Mouse (Mus musculus) frontal cortex, postnatal 14 days (tissue): ENCODE data around the gene Alox5ap.

Experiments
- DNase-seq, 2 experiments: peaks; one replicate each; pipeline ENCODE4 v3.0.0; 2022; ENCODE audit warnings: low spot score in 2 of 2

The Alox5ap gene

DNA sequence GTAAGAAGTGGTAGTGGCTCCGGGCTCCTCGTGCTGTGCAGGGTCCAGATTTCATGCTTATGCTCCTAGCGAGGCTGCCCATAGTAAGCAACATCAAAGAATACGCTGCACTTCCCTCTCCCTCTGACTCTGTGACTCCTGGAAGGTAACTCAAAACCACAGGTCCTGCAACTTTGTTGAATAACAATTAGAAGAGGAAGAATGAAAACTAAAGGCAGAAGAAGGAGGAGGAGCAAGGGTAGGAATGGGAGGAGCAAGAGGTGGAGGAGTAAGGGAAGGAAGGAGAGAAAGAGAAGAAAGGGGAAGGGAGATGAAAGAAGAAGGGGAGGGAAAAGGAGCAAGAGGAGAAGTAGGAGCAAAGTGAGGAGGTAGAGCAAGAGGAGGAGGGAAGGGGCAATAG, at the start of gene Alox5ap:
Gene Alox5ap (plus strand): TSS at position 363 of the 400 bp plus-strand sequence.
- no peak for DNase-seq

DNA sequence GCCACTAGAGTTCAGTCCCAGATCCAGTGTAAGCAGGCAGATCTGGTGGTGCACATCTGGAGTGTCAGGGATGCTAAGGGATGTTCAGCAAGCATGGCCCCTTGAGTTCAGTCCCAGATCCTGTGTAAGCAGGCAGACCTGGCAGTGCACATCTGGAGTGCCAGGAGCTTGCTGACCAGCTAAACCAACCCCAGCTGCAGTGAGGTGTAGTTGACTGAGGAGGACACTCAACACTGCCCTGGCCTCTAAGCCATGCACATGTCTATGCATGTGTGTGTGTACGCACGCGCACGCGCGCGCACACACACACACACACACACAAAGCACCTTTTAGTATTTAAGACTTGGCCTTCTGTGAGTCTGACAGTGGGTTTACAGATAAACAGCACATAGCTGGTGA, 49.0 kb upstream of the Alox5ap start:
- no peak for DNase-seq

DNA sequence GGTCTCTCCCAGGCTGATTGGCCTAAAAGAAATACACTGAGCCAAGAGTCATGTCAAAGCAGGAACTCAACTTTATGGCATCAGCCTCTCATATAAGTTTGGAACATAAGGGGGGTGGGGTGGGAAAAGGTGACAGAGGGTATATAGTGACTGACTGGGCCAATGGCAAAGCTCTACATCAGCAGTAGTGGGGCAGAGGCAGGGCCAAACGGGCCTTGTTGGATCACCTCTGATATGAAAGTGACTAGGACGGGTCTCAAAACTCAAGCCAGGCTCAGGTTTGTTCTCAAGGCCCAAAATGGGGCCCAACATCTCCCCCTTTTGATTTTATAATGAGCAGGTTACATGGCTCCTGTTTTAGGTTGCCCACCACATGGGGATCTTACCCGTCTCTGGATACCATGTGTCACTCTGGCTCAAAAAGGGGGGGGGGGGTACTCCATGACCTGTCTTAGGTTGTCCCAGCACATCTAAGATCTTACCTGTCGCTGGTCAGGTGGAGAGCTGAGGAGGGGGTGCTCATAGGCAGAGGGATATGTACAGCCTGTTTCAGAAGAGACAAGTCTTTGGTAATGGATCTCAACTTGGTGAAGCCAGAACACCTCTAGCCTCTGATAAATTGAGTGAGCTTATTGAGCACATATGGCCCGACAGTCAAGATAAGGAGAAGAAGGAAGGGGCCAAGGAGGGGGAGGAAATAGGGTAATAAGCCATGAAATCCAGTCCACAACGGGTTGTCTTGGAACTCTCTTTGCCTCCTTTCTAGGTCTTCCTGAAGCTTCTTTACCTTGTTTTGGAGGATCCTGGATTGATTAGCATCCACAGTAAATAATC, 46.8 kb upstream of the Alox5ap start:
- DNase-seq, result no peak

DNA sequence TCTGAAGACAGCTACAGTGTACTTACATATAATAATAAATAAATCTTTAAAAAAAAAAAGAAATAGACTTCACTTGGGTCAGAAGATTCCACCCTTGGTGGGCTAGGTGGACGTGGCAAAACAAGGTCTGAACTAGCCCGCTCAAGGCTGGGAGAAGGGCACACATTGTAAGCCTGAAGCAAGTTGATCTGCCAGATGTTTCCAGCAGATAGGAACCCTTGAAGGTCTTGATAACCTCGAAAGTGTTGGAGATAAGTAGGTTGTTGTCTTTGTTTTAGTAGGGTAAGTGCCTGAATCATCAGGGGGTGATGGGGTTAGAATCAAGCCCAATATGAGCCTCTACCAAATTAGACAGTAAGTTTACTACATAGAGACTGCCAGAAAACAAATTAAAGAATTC, 45.1 kb upstream of the Alox5ap start:
- no peak for DNase-seq

DNA sequence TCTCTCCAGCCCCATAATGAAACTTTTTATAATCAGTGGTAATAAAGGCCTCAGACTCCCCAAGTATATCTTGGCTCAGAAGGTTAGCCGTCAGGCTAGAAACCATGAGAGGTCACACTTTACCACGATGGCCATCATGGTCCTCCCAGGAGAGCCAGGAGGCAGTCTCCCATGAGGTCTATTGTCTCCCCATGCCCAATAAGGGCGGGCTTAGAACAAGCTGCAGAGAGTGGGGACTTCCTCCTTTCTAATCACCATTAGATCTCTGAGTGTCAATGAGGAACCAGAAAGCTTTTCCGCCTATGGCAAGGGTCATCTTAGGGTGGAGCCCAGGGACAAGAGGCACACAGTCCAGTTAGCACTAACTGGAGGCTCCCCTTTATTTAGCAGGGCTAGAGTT, 43.2 kb upstream of the Alox5ap start:
- DNase-seq, result no peak

DNA sequence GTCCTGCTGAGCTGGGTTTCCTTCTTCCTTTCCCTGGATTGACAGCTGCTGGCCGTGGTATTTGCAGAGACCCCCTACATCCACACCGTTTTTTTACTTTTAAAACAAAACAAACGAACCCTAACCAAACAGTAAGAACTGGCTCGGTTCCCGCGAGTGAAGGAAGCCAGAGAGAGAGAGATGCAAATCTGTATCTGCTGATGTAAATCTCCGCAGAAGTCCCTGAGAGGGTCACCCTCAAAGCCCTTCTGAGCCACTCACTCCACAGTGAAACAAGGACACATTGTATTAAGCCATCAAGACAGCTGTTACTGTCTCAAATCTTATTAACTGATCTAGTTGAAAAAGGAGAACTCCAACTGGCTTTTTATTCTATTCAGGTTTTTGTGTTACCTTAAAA, 39.9 kb upstream of the Alox5ap start:
- no peak for DNase-seq

DNA sequence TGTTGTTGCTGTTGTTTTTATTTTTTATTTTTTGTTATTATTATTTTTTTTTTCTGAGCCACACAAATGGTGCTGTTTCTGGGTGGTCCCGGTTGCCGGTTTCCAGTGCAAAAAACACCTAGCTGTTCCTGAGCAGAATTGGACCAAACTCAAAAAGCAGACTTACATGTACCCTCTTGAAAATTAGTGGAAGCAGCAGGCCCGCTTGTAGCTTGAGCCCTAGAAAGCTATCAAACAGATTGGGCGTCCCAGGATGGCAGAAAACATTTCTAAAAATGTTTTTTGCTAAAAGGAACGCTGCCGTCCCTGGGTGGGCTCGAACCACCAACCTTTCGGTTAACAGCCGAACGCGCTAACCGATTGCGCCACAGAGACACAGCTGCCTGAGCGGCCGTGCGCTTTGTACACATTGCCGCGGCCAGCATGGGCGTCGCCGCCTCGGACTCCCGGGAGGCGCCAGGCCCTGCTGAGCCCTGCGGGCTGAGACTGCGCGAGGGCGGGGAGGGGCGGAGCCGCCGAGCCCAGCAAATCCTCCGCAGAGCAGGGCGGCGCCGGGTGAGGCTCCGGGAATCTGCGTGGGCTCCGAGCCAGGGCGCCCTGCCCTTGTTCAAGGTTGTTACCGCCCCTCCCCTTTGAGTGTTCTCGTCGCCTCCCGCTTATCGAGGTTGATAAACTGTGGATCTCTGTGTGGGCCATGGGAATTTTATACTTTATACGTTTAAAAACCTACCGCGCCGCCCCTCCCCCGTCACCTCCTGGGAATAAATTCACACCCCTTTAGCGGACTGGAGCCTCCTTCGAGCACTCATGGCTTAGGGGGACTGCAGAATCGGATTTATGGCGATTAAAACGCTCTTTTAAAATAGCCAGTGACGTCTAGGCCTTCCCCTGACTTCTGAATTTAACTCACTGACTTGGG, 35.6 kb upstream of the Alox5ap start:
- peak; percentile 94 to 99 for DNase-seq

DNA sequence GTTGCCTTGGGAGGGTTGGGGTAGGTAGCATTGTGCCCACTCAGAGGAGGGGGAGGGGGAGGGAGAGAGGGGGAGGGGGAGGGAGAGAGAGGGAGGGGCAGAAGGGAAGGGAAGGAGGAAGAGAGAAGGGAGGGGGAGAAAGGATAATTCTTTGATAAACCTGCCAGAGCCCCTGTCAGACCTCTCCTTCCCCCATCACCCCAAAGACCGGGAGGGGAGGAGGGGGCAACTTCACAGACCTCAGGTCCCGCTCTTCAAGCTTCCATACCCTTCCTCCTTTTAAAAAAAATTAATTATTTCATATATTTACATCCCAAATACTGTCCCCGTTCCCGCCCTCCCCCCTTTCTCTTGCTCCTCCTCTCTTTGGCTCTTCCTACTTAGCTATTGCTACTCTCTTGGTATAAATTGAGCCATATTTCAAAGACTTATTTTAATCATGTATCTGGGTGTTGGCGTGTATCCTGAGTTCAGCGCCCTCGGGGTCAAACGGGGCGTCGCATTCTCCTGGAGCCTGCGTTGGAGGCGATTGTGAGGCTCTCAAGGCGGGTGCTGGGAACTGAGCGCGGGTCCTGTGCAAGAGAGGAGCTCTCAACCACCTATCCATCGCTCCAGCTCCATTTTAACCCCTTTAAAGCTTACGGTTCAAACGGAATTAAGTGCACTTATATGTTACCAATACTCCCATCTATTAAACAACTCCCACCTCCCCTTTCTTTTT, 34.8 kb upstream of the Alox5ap start:
- no peak for DNase-seq

DNA sequence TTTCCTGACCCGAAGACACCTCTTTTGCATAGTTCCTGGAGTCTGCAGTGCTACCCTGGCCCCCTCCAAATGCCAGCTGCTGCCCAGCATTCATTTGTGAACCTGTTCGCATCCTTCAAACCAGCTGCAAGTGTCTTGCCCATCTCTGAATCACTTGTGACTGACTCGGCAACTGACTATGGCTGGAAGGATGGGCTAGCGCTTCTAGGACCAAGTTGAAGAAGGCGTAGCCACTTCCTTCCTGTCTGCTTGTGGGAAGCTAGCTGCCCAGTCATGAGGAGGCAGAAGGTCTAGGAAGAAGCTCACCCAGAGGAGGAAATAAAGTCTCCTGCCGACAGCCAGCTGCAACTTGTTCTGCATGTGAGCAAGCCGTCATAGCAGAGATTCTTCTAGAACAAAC, 29.6 kb upstream of the Alox5ap start:
- no peak for DNase-seq

DNA sequence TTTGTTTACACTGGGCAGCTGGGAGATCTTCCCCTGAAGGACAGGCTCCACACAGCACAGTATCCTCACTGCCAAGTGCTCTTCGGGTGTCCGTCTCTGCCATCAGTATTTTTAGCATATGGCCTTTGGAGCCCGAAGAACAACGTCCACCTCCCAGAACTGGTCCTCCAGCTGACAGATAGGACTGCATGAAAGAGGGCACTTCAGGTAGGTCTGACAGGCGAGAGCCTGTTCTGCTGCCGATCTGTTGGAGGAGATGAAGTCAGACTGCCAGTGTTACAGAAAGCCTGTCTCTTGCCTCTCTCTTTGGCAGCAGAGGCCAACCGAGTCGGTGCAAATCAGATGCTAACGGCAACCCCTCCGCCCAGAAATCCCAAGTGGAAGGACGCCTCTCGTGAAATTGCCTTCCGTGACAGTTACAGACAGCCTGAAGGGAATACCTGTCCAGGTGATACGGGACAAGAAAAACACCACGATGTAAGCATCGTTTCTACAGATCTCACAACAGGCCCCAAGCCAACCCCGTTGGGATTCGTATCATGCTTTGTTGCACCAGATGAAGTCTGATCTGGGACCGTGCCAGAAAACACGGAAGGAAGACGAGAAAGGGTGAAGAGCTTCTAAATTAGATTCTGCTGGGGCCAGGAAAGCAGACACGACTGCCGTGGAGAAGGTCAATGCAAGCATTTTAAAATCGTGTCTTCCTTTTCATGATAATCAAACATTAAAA, 27.2 kb upstream of the Alox5ap start:
- no peak for DNase-seq

DNA sequence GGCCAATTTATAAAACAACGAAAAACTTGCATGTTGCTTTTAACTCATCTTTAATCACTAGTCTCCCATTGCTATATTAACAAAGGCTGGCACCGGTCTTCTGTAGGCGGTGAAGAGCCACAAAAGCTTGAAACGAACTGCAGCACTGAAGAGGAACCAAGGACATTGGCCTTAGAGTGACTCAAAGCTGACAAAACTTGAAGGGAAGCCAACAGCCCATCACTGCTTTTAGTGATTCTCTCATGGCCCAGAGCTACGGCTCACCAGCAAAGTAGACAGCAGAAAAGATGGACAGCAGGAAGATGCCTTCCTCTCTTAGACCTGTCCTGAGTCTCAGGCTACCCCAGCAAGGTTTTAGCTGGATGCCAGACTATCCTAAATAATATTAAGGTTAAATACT, 22.1 kb upstream of the Alox5ap start:
- DNase-seq, result no peak

DNA sequence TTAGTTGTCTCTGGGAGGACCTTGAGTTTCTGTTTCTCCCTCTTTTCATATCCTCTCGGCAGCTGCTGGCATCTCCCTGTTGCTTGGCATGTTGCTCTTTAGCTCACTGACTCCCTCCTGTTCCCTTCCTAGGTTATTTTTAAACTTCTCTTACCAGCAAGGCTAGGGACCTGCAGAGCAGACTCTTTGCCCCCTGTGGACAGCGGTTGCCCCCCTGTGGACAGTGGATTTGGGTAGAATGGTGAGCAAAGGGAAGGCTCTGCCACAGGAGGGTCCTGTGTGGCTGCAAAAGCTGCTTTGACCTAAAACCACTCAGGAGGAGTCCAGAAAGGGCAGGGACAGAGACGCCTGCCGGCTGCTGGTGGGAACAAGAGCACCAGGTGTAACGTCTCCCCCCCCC, 21.5 kb upstream of the Alox5ap start:
- no peak for DNase-seq

DNA sequence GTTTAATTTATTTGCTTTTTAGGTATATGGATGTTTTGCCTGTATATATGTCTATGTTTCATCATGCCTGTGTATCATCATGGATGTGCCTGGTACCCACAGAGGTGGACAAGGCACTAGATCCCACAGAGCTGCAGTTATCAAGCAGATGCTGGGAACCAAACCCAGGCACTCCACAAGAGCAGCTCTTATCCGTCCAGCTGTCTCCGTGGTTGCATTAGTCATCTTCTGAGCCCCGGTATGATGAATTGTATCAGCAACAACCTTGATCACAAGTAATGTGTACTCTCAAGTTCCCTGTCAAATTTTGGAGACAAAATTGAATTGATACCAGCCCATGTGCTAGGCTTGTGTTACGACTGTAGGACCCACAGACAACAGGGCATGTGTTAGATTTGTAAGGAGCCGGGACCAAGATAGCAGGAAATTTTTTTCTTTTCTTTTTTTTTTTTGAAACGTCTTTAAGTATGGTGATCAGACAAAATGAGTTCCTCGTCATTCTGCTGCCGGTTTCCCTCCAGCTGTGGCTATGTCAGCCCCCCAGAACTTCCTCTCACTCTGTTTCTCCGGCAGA, 19.1 kb upstream of the Alox5ap start:
- DNase-seq, result no peak

DNA sequence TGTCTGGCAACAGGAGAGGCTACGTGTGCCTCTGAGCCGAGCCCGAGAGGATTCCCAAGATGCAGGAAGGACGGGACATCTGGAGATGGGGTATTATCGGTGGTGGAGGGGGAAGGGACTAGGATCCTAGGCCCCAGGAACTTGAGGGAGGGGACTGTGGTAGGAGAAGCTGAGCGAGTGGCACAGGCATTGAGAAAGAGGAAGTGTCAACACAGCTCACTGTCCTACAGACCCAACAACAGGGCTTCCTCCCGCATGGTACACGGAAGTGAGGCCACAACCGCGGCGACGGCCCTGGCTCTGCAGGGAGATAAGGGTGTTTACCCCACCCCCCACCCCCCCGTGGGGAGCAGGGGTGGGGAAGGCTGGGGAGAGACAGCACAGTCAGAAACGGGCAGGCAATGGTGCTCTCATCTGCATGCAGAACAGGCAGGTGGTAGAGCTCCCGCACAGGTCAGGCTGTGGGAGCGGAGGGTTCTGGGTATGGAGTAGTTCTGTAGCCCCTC, 18.5 kb upstream of the Alox5ap start:
- DNase-seq, result no peak

DNA sequence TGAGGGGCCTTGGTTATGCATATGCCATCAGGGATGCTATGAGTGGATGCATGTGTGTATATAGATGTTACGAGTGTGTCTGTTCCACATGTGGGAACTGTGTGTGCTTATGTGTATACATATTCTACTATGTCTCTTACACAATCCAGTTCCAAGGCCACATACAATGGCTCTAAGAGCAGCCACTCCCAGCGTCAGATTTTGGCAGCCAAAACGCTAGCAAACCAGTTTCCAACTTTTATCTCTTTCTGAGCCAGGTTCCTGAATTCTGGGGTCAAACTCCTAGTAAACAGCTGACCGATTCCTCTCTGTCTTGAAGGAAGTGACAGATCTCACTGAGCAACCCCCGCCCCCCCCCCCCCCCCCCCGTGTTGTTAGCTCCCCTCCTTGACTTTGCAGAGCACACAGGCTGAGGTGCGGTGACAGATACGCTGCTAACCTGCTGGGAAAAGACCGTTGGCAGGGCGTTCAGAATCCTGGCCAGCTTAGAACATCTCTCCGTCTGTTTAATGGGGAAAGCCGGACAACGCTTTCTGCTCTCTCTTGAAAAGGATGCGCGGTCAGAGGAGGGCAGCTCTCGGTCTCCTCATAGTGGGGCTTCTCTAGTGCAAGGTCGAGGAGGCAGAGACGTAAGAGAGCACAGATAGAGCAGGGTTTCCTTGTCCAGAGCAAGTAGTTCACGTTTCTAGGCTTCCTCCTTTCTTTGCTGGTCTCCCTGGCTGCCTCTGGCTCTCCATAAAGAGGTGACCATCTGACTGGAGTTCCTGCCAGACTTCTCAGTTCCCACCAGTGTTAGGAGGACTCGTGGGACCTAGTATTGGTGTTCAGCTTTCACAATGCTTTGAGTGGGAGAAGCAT, 17.3 kb upstream of the Alox5ap start:
- no peak for DNase-seq

DNA sequence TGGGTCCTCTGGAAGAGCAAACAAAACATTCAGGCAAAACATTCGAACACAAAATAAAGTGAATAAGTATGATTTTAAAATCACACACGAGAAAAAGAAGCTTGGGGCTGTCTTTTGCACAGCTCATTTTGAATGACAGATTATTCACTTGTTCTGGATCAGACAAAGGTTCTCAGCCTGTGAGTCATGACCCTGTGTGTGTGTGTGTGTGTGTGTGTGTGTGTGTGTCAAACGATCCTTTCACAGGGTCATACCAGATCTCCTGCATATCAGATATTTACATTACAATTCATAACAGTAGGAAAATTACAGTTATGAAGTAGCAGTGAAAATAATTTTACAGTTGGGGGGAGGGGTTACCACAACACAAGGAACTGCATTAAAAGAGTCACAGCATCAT, 12.3 kb upstream of the Alox5ap start:
- DNase-seq, result no peak

DNA sequence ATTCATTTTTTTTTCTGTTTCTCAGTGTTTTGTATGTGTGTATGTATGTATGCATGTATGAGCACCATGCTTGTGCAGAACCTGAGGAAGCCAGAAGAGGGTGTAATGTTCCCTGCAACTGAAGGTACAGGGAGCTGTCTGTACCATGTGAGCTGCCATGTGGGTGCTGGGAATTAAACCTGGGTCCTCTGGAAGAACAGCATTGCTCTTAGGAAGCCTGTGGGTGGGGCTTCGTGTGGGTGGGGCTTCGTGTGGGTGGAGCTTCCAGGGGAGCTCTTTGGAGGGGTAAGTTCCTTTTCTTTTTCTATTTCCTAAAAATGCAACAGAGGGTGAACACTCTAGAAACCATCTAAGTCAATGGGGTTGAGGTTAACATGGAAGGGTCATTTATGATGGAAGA, 11.1 kb upstream of the Alox5ap start:
- no peak for DNase-seq

DNA sequence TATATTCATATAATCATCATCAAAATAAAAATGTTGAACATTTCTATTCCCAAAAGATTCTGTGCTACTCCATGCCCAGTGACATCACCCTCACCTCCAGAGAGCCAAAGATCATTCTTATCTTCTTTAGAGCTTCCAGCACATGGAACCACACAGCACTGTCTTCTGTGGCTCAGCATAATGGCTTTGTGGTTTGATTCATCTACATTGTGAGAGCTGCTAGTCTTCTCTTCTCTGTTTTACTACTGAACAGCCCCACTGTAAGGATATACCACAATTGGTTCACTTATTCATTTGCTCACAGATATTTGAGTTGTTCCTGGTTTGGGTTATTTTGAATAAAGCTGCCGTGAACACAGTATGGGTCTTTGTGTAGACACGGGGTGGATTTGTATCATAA, 9.0 kb upstream of the Alox5ap start:
- DNase-seq, result no peak

DNA sequence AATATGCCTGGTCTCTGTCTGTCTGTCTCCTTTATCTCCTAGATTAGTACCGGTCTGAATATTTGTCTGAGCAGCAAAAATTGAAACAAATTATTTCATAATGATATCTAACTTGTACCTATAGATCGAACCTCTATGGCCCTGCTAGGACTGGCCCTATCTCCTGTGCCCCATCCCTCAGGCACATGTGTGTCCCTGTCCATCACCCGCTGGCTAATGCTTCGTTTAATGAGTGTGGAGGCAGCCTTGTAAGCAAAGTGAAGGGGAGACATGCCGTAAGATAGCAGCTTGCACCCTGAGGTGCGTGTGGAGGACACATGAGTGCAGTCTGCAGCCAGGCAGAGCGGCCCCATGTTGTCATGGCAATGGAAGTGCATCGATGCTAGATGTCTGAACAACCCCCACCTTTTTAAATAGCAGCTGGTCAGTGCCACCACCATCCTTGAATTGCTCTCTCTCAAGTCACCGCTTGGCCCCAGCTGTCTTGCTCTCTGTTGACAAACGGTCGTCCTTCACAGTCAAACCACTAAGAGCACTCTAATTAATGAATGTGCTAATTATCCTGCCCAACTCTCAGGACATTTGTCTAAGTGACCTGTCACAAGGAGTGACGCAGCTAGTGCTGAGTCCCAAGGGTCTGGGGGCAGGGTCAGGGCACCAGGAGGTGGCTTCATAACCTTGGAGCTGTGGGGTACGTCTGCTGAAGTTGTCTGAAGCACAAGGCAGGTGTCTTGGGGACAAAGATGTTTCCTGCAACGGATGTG, 6.9 kb upstream of the Alox5ap start:
- no peak for DNase-seq
